Mouse (Mus musculus): ENCODE measurements around the gene Slc35b1. TPM values are rescaled to one million over a fixed set of nuclear protein-coding genes. Genes with fewer than 3 reads are reported as not detected.

Gene Slc35b1
- total and polyA plus RNA-seq, 3 experiments, result 60.4 to 76.8 (median 61.1) TPM

DNA sequence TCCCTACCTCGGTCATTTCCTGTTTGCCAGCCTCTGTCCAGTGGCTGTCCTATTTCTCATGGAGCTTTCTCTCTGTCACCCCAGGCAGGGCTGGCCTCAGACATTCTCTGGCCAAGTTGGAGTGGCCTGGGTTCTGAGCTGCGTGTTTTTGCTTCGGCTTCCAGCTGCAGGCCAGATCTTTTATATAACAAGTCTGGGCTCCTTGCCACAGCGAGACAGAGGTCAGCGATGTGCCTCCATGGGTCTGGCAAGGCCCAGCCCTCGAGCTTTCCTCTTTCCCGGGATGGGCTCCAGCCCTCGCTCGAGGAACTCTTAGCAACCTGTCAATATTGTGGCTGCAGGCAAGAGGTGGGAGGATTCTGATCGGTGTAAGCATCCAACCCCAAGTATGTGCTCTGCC is 18.9 kb upstream of the Slc35b1 start:
- peak; percentile 84 for DNase-seq

GRCm38 (mm10) chr11:95366280-95366897 is 18.1 kb upstream of the Slc35b1 start:
- DNase-seq, result no peak

DNA sequence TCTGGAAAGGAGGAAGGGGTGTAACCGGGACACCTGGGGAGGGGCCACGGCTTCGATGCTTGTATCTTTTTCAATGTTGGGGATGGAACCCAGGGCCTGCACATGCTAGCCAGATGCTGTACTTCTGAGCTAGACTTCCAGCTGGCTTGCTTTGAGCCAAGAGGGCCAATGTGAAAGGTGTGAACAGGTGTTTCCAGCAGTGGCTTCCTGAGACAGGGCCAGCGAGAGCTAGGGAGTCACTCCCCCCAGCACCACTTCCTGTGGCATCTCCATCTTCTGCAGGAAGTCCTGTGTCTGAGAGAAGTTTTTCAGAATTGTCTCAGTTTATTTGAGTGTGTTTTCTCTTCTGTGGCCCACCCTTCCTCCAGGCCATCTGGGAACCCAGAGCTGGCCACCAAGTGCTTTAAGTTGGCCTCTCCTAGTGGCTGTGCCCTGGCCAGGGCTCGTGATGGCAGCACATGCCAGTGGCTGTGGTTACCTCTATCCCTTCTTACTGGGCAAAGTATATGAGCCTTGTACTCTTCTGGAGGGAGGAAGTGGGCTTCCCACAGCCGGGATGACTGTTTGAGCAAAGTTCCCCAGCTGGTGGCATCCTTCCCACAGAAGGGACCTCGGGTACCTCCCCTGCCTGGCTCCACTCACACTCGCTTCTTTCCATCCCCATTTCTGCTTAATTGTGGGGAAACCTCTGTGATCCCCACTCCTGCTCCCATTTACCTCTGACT is 17.3 kb upstream of the Slc35b1 start:
- no peak for DNase-seq

DNA sequence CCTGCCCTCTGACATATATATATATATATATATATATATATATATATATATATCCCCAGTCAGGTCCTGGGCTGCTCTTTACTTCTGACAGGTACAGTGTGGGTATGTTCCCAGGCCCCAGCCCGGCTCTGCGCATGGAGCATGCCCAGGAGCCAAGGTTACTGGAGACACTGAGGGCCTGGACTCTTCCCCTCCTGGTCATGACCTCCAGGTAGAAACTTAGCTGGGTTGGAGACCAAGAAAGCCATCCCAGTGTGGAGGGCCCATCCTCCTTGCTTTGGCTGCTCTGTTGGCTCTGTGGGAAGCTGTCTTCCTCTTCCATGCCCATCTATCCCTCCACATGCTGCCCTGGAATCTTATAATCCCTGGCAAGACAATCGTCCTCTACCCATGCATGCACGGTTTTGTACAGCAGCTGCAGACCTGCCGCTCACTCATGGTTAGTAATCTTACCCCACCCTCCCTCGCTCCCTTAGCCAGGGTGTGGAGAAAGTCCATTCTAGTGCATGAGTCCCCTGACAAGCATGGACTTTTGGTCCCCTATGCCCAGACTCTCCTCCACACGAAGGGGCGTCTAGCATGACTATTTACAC is 16.2 kb upstream of the Slc35b1 start:
- no peak for DNase-seq

GRCm38 (mm10) chr11:95368871-95369270 is 15.6 kb upstream of the Slc35b1 start:
- DNase-seq, result no peak

- DNase-seq, result no peak
These were observed 14.3 kb upstream of the Slc35b1 start for GRCm38 (mm10) chr11:95369964-95370890.

DNA sequence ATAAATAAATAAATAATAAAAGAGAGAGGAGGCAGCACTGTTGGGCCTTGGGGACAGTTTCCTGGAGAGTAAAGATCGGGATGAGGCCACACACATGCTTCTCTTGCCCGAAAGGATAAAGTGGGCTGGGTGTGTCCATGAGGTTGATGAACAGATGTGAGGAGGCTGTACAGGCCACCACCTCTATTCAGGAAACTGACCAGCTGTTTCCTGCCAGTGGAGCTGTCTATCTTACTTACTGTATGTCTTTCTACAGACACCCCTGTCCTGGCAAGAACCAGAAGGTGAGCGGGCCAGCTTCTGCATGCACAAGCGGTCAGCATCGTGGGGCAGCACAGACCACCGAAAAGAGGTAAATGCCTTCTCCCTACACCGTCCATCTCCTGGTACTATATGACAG is 13.3 kb upstream of the Slc35b1 start:
- no peak for DNase-seq

GRCm38 (mm10) chr11:95378926-95379325 is 5.6 kb upstream of the Slc35b1 start:
- no peak for DNase-seq

DNA sequence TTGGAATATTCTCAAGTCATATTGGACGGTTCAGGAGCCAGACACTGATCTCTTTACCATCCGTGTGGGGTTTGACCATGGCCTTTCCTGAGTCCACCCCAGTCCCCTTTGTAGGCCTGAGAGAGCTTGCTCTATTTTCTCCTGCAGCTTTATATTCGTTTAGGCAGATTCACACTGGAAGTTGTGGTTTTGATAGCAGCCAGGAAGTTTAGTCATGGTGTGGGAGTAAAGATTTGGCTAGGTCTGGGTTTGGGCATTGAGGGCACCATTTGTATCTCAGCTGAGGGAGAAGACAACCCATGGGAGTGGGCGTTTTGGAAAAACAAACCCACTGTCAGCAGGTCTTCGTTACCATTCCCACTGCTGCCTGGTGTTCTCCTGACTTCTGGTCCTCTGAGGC is 4.9 kb upstream of the Slc35b1 start:
- DNase-seq, result no peak

GRCm38 (mm10) chr11:95380711-95381110 is 3.8 kb upstream of the Slc35b1 start:
- no peak for DNase-seq

DNA sequence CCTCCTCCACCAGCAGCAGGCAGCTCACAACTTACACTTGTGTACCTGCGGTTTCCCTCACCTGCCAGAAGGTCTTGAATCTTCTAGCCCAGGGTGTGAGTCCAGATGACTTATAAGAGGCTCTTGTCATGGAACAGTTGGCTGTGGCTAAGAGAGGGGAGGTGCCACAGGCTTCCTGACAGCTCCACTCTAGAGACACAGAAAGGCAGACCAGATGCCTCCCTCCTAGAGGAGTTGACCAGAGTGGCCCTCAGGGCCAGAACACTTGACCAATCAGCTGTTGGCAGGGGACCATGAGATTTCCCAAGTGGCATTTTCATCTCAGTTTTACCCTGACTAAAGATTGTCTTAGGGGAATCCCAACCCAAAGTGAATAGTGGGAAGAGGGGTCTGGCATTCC is 3.3 kb upstream of the Slc35b1 start:
- DNase-seq, result no peak

GRCm38 (mm10) chr11:95383331-95383986 is 1.0 kb upstream of the Slc35b1 start:
- no peak for DNase-seq

DNA sequence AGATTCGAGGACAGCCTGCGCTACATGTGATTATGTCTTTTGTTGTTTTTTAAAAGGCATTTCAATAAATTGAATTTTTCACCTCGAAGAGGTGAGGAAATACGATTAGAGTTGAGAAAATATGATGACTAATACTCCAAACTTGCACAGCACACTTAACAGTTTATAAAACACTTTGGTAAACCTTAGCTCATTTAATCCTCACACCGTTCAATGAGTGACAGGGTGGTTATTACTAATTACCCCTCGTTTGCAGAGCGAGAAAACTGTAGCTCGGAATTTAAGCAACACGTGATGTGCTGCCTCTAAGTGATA is 531 bp upstream of the Slc35b1 start:
- DNase-seq, result no peak

DNA sequence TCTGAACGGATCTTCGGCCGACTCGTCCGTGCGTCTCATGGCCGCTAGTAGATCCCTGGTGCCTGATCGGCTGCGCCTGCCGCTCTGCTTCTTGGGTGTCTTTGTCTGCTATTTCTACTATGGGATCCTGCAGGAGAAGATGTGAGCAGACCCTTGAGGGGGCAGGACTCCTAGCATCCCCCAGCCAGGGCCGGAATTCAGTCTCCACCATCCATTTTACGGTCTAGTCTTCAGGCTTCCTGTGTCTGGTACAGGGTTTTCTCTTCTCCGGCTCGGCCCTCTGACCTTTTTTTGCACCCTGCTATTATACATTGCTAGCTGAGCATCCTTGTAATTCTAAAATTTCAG is 455 bp downstream of the Slc35b1 start:
- DNase-seq, result no peak

DNA sequence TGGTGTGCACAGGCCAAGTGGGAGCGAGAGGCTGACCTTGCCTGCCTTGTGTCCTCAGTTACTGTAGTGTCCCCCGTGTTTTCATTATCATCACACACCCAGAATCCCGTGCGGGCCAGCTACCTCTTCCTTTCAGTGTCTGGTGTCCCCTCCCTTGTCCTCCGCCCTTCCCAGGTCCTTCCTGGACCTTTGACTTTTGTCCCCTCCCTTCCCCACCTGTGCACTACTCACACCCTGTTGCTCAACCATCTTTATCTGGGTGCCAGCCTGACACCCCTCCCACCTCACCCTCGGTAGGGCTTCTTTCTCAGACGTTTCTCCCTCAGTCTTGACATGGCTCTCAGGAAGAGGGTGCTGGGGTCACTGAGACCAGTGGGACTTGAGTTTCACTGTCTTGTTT is 2.9 kb downstream of the Slc35b1 start:
- no peak for DNase-seq

GRCm38 (mm10) chr11:95389006-95389405 is 4.5 kb downstream of the Slc35b1 start:
- no peak for DNase-seq

GRCm38 (mm10) chr11:95390420-95390819 is 5.9 kb downstream of the Slc35b1 start:
- no peak for DNase-seq

DNA sequence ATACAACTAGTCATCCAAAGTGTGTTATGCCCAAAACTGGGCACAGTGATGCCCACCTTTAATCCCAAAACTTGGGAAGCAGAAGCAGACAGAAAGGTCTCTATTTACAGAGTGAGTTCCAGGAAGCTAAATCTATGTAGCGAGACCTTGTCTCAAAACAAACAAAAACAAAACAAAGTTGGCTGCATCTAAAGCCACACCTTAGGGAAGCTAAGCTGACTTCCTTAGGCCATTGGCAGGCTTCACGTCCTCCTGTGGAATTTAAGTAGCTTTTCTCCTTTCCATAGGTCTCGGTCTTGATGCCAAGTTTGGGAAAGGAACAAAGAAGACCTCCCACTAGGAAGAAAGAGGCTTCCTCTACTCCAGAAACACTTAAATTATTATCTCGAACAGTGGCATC is 6.7 kb downstream of the Slc35b1 start:
- DNase-seq, result no peak

GRCm38 (mm10) chr11:95391743-95392142 is 7.3 kb downstream of the Slc35b1 start:
- DNase-seq, result no peak

DNA sequence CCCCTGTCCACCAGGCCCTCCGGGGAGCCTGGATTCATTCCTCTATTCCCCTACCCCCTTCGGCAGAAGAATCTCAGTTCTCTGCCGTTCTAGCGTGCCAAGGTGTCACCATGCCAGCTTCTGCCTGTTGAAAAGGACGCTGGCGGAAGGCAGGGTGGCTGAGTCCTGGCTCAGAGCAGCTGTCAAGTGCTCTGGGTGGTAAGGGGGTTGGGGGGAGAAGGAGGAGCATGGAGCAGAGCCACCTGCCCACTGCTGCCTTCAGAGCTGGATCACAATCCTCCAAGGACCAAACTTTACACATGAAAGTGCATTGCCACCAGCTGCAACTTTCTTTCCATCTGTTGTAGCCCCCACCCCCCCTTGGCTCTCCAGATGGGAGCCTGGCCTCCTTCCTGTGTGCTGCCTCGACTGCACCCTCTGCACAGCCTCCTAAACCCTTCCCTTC is 7.8 kb downstream of the Slc35b1 start:
- DNase-seq, result no peak

GRCm38 (mm10) chr11:95392708-95393499 is 8.4 kb downstream of the Slc35b1 start:
- DNase-seq, result no peak

DNA sequence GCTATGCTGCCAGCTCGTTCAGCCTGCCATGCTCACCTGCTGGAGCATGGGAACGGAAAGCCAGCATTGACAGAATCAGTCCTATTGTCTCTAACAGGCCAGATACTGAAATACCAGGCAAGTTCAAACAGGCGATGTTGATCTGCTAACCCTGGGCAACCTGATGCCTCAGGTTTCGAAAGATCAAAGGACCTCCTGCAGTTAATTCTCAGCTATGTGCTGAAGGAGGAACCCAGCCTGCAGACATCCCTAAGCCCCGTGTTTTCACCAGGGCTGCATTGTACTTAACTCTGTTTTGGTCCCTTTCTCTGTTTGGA is 9.0 kb downstream of the Slc35b1 start:
- no peak for DNase-seq

All from adrenal gland, adult 2 months (tissue).